Mouse (Mus musculus) ES-Bruce4 (cell line): ENCODE measurements around the gene Troap.

Source experiments
- CTCF ChIP-seq: IDR thresholded peaks from one replicate; pipeline ENCODE4 v1.8.1; 2011; ENCODE audit warnings: low read depth, low read length
- EP300 ChIP-seq: IDR thresholded peaks from 2 replicates; pipeline ENCODE4 v1.6.1; 2011; ENCODE audit warnings: low read depth, low read length; ENCODE audit not compliant: insufficient read depth
- POLR2A ChIP-seq: IDR thresholded peaks from one replicate; pipeline ENCODE4 v1.8.1; 2011; ENCODE audit warnings: low read length; ENCODE audit not compliant: insufficient read depth

DNA sequence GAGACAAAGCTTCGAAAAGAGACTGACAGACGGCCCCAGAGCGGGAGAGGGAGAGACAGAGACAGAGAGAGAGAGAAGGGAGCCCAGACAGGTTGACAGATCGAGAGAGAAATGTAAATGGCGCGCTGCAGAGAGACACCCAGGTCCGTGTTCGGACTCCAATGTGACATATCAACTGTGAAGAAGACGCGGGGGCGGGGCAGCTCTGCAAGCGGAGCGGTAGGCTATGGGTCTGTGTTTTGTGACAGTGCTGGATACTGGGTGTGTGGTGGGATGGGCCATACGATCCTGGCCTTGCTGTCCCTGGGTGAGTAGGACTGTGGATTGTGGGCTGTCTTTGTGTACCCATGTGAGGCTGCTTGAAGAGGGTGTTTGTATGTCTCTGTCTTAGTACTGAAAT is 14.7 kb downstream of the Troap start:
- TF ChIP-seq EP300 = no peak
- TF ChIP-seq POLR2A = no peak
- no peak for TF ChIP-seq CTCF
